Mouse (Mus musculus): Measurements from ENCODE around the gene Hsp90b1.
A peak's percentile ranks its signal among the peaks of the same experiment; 100 is the strongest.
"Not testable (repeated sequence)": the region's sequence is repeated elsewhere in the genome, so short reads cannot be mapped to it uniquely, and the experiment has no call there.

Hsp90b1 gene

GRCm38 (mm10) chr10:86705318-86705921, at the start of gene Hsp90b1, which contains the start of gene Ttc41:
Gene Hsp90b1 (minus strand): TSS chr10:86705509.
Gene Ttc41 (plus strand): TSS chr10:86705811.
- peak; percentile 94 for DNase-seq

GRCm38 (mm10) chr10:86744306-86744705, 39.0 kb upstream of the Hsp90b1 start:
- DNase-seq: no peak

DNA sequence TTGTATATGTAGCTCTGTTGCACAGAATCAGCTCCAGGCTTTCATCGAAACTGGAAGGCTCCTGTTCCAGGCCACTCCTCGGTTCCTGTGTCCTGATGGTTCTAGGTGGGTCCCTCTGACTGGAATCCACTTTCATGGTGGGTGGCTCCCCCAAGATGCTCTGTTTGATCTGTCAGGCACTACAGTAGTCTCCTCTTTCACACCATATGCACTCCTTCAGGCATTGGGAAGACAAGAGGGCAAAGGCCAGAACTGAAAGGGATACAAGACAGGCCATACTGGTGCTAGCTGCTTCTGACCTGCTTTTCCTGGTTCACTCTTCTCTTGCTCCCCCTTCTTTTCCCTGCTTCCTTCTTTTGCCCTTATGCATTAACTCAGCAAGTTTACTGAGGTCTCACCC, 37.6 kb upstream of the Hsp90b1 start:
- no peak for DNase-seq

DNA sequence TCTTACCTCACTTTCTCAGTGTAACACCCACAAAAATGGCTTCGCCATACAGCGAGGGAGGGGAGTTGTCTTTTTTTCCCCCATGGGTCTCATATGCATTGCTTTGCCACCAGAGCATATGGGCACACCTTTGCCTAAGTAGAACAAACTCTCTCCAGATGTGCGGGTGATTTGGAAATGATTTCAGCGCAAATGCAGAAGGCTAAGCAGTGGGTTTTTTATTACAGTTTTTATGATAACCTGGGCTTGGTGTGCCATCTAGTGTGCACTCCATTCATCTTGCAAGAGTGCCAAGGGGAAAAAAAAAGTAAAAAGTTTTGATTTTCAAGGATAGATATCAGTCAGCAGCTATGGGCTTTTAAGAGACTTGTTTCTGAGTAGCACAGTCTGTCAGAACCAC, 29.7 kb upstream of the Hsp90b1 start:
- peak; percentile 24 for DNase-seq

GRCm38 (mm10) chr10:86731500-86731863, 26.2 kb upstream of the Hsp90b1 start:
- no peak for DNase-seq

GRCm38 (mm10) chr10:86730823-86731499, 25.7 kb upstream of the Hsp90b1 start:
- DNase-seq: peak; percentile 95

DNA sequence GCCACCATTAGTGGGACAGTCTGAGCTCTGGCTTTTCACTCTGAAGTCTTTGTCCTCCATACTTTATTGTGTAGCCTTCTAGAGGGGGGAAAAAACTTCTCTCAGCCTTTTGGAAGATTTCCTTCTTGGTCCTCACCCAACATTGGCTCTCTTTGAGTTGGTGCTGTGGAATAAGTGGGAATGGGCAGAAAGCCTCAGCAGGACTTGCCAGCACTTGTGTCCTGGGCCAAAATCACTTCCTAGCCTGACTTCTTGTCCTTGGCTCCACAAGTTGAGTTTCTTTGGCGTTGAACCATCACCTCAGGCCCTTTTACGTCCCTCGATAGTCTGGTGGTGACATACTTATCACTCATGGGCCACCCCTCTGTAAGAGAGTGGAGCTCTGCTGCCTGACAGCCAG, 22.9 kb upstream of the Hsp90b1 start:
- peak; percentile 22 for DNase-seq

GRCm38 (mm10) chr10:86727548-86727980, 22.3 kb upstream of the Hsp90b1 start:
- peak; percentile 82 for DNase-seq

DNA sequence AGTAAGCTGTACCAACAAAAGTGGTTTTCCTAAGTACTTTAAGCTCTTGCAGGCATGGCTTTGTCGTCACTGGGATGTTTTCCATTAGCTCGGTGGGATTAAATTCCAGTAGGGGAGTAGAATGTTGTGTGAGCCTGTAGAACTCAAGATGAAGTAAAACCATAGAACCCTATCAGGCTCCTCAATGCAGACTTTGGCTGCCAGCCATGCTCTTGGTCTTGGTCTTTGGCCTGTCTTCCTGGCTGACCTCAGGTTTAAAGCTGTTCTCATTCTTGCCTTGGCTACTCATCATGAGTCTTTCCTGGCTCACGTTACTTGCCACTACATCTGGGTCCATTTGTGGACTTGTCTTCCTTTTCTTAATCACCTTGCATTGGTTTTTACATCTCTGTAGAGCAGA, 6.8 kb upstream of the Hsp90b1 start:
- DNase-seq: no peak

GRCm38 (mm10) chr10:86707134-86707533, 1.8 kb upstream of the Hsp90b1 start:
- DNase-seq: no peak

DNA sequence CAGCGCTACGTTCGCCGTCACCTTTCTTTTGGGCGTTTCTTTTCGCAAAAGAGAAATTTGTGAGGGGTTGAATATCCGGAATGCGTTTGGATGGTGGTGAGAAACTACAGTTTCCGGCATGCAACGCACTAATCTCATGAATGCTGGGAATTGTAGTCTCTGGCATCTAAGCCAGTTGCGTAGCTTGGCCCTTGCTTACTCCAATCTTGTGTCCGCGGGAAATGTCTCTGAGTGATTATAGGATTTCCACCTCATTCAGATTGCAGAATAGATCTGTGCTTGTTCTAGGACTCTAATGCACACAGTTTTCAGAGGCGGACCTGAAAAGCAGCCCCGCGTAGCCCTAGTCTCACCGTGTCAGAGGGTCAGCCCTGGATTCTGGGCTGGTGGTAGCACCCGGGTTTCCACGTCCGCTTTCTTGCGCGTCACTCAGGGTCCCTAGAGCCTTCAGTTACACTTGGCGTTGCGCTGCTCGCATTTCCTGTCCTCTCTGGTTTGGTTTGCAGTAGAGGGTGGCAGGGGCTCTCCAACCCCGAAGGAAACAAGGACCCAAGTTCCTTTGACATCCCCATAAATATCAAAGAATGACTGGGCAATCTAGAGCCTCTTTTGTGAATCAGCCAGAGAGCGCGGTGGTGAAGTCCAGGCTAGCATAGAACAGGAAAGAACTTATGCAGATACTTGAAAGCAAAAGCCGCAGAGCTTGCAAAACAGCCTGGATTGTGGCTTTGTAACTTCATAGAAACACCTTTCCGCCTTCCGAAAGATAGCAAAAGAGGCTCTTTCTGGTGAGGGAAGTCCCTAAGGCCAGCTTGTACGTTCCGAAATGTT, 828 bp upstream of the Hsp90b1 start:
- DNase-seq: peak; percentile 76

GRCm38 (mm10) chr10:86704589-86705191, 619 bp downstream of the Hsp90b1 start:
- no peak for DNase-seq

DNA sequence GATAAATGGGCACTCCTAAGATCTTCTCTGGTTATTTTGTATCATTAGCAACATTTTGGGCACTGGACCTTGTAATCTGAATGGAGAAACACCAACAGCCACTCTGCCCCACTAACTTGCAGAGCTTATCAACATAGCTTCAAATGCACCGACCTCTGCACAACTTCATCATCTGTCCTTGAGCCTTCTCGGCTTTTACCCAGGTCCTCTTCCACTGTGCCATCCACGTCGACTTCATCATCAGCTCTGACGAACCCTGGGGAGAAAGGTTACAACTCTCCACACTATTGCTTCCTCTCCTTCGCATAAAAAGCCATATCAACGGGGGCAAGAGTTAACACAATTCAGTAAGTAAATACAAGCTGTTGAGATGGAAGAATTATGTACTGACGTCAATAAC, 1.2 kb downstream of the Hsp90b1 start:
- DNase-seq: no peak

DNA sequence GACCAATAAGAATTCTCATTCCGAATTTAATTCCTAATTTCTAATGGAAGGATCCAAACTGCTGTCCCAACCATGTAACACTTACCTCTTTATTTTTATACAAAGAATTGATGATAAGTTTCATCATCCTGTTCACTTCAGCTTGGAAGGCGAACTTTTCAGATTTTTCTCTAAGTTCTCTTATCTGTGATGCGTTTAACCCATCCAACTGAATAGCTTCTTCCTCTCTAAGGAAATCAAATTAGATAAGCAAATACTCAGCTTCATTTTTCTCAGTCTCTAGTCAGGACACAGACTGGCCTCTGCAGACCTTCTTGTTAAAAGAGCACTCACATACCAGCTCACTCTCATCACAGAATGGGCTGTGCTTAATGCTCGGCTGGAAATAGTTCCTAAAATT, 1.9 kb downstream of the Hsp90b1 start:
- DNase-seq: no peak

GRCm38 (mm10) chr10:86702312-86702920, 2.9 kb downstream of the Hsp90b1 start:
- DNase-seq: no peak

GRCm38 (mm10) chr10:86700973-86701372, 4.3 kb downstream of the Hsp90b1 start:
- DNase-seq: no peak

DNA sequence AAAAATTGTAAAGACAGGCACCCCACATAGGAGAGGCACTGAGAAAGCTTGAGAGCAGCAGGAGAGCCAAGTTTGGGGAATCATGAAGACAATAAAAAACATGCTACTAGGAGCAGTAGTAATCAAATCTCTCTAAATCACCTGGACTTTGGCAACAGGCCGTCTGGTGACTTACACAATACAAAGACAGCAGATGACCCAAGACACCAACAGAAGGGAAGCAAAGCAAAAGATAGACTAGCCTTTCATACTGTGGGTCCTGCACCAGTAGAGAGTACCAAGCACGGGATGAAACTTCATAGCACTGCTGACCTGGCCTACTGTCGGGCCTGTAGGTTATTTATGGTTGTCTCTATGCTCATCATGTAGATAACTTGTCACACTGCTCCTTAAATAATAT, 5.1 kb downstream of the Hsp90b1 start:
- DNase-seq: no peak

- DNase-seq: not testable (repeated sequence)
These were observed 19.3 kb downstream of the Hsp90b1 start for GRCm38 (mm10) chr10:86686017-86686360.

DNA sequence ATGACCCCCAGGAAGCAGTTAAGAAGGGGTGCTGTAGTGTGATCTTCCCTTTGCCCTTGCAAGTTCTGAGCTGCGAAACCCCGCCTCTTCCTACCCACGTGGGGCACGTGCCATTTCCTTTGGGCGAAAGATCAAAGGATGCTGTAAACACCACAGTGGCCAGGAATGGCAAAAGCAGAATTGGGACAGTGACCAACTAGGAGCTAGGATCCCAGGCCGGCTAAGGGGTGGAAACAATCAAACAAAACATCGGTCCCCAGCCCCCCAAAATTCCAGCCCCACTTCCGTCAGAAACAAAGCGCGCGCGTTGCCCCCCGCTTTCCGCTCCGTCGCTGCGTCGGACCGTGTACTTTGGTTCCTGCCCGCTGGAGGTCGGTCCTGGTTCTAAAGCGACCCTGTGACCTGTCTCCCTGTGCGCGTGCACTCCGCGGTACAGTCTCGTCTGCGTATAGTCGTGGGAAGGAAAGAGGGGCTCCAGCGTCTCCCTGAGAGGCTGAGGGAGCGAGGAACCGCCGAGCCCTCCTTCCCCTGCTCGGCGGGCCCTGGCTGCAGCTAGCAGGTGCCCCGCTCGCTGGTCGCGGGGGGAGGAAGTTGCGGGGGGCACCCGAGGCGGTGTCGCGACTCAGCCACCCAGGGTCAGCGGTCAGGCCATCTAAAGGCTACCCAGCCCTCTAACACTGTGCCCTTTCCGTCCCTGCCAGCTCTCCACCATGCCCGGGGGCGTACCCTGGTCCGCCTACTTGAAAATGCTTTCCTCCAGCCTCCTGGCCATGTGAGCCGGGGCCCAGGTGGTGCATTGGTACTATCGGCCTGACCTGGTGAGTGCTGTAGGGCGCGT, 19.9 kb downstream of the Hsp90b1 start:
- peak; percentile 90 for DNase-seq

DNA sequence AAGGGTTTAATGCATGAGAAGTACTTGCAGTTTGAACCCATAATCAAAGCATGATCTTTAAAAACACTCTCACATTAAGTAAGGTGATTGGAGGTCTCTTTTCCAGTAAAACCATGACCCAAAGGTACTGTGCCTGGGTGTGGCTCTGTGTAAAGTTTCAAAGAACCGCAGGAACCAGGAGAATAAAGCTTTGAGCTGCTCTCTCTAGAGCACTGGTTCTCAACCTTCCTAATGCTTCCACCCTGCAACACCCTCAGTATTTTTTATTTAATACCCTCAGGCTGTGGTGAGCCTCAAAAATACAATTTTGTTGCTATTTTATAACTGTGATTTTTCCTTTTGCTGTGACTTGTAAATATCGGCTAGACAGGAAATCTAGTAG, 20.5 kb downstream of the Hsp90b1 start:
- DNase-seq: not testable (repeated sequence)

DNA sequence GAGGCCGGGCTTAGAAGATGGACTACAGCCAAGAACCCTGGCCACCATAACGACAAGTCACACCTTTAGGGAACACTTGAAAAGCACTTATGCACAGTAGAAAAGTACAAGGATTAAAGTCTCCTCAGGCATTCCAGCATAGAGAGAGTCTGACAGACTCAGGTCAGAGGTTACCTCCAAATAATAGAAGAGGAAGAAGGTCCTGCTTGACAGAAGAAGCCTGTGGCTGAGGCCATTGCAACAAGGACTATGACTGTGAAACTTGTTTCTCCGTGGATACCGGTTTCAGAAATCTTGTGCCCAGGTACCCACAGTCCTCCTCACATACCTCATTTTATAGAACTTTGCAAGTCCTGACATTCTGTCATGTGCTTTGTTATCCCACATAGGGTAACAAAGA, 34.8 kb downstream of the Hsp90b1 start:
- DNase-seq: not testable (repeated sequence)

All from thymus, postnatal 4 days (tissue).